In the genomic region with DNA sequence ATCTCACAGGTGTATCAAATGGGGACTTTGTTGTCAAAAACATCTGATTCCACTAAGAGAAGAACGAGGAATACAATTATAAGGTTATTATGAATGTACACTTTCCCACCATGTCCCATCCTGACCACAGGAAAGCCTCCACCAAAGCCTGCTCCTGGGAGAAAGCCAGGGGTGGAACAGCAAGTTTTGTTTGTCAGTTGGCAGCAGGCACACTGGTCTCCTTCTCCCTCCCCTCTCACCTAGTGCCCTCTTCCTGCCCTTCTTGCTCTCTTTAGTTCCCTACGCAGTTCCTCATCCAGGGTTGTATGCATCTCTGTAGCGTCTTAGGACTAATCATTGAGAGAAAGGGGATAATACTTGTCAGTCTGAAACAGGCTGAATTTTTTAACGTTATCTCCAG, we compare ENCODE assay signal across 15 mouse cellular contexts.
A peak's percentile ranks its signal among the peaks of the same experiment; 100 is the strongest.
DNase-seq lines count a peak whose midpoint lies in the region; TF ChIP-seq lines count a peak whose summit lies in the region.
"Had no signal": no experiment of that assay in that cellular context is flagged by ENCODE, and none has a peak within 500 bp of the region (broad histone marks: within the 10 kb centered on the region; RNA-seq: fewer than 3 reads in every experiment).

No protein-coding gene starts in this region.

- H3K27ac ChIP-seq in layer of hippocampus, adult 2 months = peak overlapping the region; percentile 59
- H3K27ac ChIP-seq: embryonic facial prominence, embryonic 13.5 days; liver, embryonic 12.5 days; neural tube, embryonic 15.5 days had no signal

- peak; percentile 33 for DNase-seq in adrenal gland, postnatal 14 days
- no peak for DNase-seq in adrenal gland, adult 8-10 months
- DNase-seq in layer of hippocampus, adult 2 months (ENCODE audit: low spot score in 2 of 2) = no peak
- no peak for DNase-seq in layer of hippocampus, postnatal 36 days
- peak; percentile 50 for DNase-seq in heart, postnatal 4 days
- DNase-seq in lung, postnatal 4 days = peak; percentile 53 to 60
- DNase-seq in T-cell, adult 2 months (ENCODE audit: low spot score) = no peak
- DNase-seq in cerebellum, adult 11 months = no peak
- DNase-seq: cerebellum, adult 9-11 months; gastrocnemius, postnatal 25 days; kidney, adult 11 months; left cerebral cortex, postnatal 4 days had no signal

- H3K4me3 ChIP-seq in layer of hippocampus, adult 2 months = no peak overlapping the region
- H3K4me3 ChIP-seq: embryonic facial prominence, embryonic 13.5 days; liver, embryonic 12.5 days; neural tube, embryonic 15.5 days had no signal

- TF ChIP-seq CTCF in layer of hippocampus, adult 2 months (conservative IDR thresholded peaks at IDR 0.05) = no peak

Comparison
In these comparisons a context has a peak if more than half of its experiments do, and no peak if none do; other contexts are left out.
1. DNase-seq: peak in adrenal gland, postnatal 14 days (single experiment), heart, postnatal 4 days (single experiment) and lung, postnatal 4 days (2 of 2); none in adrenal gland, adult 8-10 months (single experiment), layer of hippocampus, adult 2 months (0 of 2), layer of hippocampus, postnatal 36 days (0 of 2), T-cell, adult 2 months (single experiment) and cerebellum, adult 11 months (single experiment).